Mouse (Mus musculus): ENCODE measurements around the gene Cmbl.

GRCm38 (mm10) chr15:31592531-31592930 is 27.3 kb downstream of the Cmbl start:
- TF ChIP-seq CTCF (IDR thresholded peaks at IDR 0.05; ENCODE audit: extremely low read depth, insufficient read depth, insufficient read length, insufficient replicate concordance) = no peak
- no peak for TF ChIP-seq POLR2A (IDR thresholded peaks at IDR 0.05; ENCODE audit: low read depth, low read length)
